Mouse (Mus musculus) liver, embryonic 12.5 days (tissue): ENCODE results near the gene Samd11. TPM values are rescaled to one million over a fixed set of nuclear protein-coding genes. Genes with fewer than 3 reads are reported as not detected.

Source experiments
- ATAC-seq: fragments of 200-750 bp; cut with Nextera tagmentation; 2 replicates; pipeline ENCODE4 v1.8.0; 2017; ENCODE audit warnings: moderate number of reproducible peaks, mild to moderate bottlenecking, moderate library complexity
- H3K27ac ChIP-seq: fragments of 300-500 bp; sonication (generic); 2 replicates; pipeline ENCODE4 v1.5.1; 2016; ENCODE audit warnings: mild to moderate bottlenecking
- H3K27me3 ChIP-seq: fragments of 300-500 bp; sonication (generic); replicated peaks from 2 replicates; pipeline ENCODE4 v1.6.1; 2016; ENCODE audit warnings: mild to moderate bottlenecking, moderate library complexity
- H3K36me3 ChIP-seq: fragments of 300-500 bp; sonication (generic); 2 replicates; pipeline ENCODE4 v1.6.1; 2016; ENCODE audit warnings: mild to moderate bottlenecking, moderate library complexity
- H3K4me1 ChIP-seq: fragments of 300-500 bp; sonication (generic); 2 replicates; pipeline ENCODE4 v1.6.1; 2016
- H3K4me2 ChIP-seq: fragments of 300-500 bp; sonication (generic); 2 replicates; pipeline ENCODE4 v1.6.1; 2016; ENCODE audit warnings: mild to moderate bottlenecking, moderate library complexity
- H3K4me3 ChIP-seq: fragments of 300-500 bp; sonication (generic); 2 replicates; pipeline ENCODE4 v1.5.1; 2016; ENCODE audit warnings: mild to moderate bottlenecking, moderate library complexity
- H3K9ac ChIP-seq: fragments of 300-500 bp; sonication (generic); 2 replicates; pipeline ENCODE4 v1.6.1; 2016; ENCODE audit warnings: mild to moderate bottlenecking, moderate library complexity
- H3K9me3 ChIP-seq: fragments of 300-500 bp; sonication (generic); replicated peaks from 2 replicates; pipeline ENCODE4 v1.6.1; 2016; ENCODE audit warnings: mild to moderate bottlenecking, moderate library complexity
- WGBS: fragments of 180-500 bp; shearing (Covaris S2); methylation state at CpG from one replicate; pipeline ENCODE4 v1.1.7; 2016; ENCODE audit not compliant: insufficient replicate concordance; 5-methylcytosine and 5-hydroxymethylcytosine counted together
- polyA plus RNA-seq: library from polyadenylated mRNA; unstranded; fragments of >200 nt; fragmentation: Nextera tagmentation; extraction: Ambion mirVana; gene quantifications from 2 replicates; pipeline ENCODE4 v1.2.1, GENCODE M21; 2016

Gene Samd11
- polyA plus RNA-seq, 1 experiment from 2014 or later, result 28.4 TPM

- 0% methylated on average over 45 of the region's 48 CpGs for WGBS
- peaks cover 36% of the 10 kb centered on the region for H3K4me1 ChIP-seq
- H3K36me3 ChIP-seq, result peaks cover 65% of the 10 kb centered on the region
- H3K27me3 ChIP-seq, result no peaks in the 10 kb centered on the region
- peak within 1 kb of the TSS; percentile 86 for H3K4me3 ChIP-seq
- peak within 1 kb of the TSS; percentile 97 for H3K27ac ChIP-seq
- peak within 1 kb of the TSS; percentile 89 for H3K9ac ChIP-seq
- H3K9me3 ChIP-seq, result no peaks in the 10 kb centered on the region
- ATAC-seq, result peak; percentile 48
- H3K4me2 ChIP-seq, result peak within 1 kb of the TSS; percentile 99
Observed at GRCm38 (mm10) chr4:156234701-156235213, 20.7 kb downstream of the Samd11 start, which contains the start of gene Plekhn1. TSS of gene Plekhn1 (minus strand) at chr4:156234857.

DNA sequence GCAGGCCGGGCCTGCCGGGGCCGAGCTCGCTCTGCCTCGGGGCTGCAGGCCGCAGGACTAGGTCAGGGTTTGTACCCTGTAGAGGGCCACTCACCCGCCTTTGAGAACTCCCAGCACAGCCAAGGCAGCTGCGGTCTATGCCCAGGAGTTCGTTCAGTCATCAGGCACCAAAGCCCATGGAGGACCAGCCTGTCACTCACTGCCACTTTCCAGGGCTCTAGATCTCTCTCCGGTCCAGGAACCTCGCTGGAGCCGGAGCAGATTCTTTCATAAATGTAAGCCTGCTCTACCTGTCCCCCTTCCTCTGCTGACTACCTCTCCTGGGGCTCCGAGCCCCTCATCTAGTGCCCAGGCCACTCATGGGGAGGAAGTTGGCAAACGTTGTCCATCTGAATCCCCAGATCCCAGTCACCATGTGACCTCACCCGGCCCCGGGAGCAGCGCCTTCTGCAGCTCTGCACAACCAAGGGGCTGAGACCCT lies 21.4 kb downstream of the Samd11 start:
- WGBS, result 17% methylated on average over 17 of the region's 17 CpGs
- no peaks in the 10 kb centered on the region for H3K9me3 ChIP-seq
- H3K4me3 ChIP-seq, result peak overlapping the region; percentile 86
- peak overlapping the region; percentile 83 for H3K27ac ChIP-seq
- peak overlapping the region; percentile 89 for H3K9ac ChIP-seq
- no peaks in the 10 kb centered on the region for H3K27me3 ChIP-seq
- peaks cover 65% of the 10 kb centered on the region for H3K36me3 ChIP-seq
- H3K4me1 ChIP-seq, result peaks cover 38% of the 10 kb centered on the region
- H3K4me2 ChIP-seq, result peak overlapping the region; percentile 99
- no peak for ATAC-seq

DNA sequence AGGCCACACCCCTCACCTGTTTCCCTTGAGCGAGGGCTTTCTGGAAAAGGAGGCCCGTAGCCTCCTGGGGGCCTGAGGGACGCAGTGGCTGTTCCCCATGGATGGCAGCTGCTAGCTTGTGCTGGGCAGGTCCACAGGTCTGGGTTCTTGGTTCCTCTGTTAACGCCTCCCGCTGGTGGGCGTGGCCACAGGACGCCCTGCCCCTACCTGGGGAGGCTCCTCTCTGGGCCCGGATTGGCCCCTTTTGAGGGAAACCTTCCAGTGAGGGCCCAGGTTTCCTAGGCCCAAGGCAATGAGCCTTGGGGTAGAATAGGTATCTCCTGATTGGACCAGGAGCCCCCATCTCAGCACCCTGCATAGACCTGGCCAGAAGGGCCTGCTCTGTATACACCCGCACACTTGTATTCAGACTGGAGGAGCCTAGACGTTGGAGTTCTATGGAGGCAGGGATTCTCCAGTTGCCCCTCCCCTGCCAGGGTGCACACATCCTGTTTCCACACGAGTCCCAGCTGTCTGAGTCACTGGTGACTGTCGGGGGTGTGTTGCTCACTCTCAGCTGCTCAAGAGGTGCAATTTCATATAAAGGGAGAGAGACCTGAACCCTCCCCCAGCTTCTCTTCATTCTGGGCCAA lies 26.9 kb downstream of the Samd11 start:
- Histone ChIP-seq H3K27me3 (0 out of 2 replicates have a peak, but pooled peaks cover 9% of the 10 kb centered on the region), H3K36me3 (peaks cover 43% of the 10 kb centered on the region), H3K27ac (no peak overlapping the region), H3K4me1 (peaks cover 28% of the 10 kb centered on the region), H3K4me3 (no peak overlapping the region), H3K9me3 (no peaks in the 10 kb centered on the region), H3K4me2 (peak overlapping the region; percentile 24), H3K9ac (0 out of 2 replicates have a peak overlapping the region, but pooled peaks have one; percentile 2)
- 42% methylated on average over 12 of the region's 12 CpGs for WGBS
- ATAC-seq, result peak; percentile 53

GRCm38 (mm10) chr4:156227752-156228392 lies 27.6 kb downstream of the Samd11 start:
- ATAC-seq, result peak; percentile 15; the same call in 1 of the 2 replicates
- 60% methylated on average over 18 of the region's 18 CpGs for WGBS
- H3K27me3 ChIP-seq, result 0 out of 2 replicates have a peak, but pooled peaks cover 10% of the 10 kb centered on the region

DNA sequence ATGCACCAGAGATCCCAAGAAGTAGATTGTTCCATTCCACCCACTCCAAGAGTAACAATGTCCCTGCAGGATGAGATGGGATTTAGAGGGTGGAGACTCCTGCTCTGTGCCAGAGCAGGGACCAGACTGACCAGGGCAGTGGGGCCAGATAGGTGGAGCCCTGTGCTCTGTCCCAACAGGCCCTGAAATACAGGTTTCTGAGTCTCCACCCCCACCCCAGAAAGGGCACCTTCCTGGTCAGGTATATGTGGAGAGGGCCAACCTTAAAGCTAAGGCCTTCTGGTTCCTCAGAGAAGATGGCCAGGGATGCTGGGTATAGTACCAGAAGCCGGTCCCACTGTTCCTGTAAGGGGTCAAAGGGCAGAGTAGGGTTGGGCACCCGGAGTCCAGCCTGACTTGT lies 31.2 kb downstream of the Samd11 start:
- Histone ChIP-seq H3K4me3 (no peak overlapping the region), H3K36me3 (peaks cover 2% of the 10 kb centered on the region), H3K4me1 (peaks cover 18% of the 10 kb centered on the region), H3K9me3 (no peaks in the 10 kb centered on the region), H3K9ac (no peak overlapping the region), H3K27ac (no peak overlapping the region), H3K27me3 (0 out of 2 replicates have a peak, but pooled peaks cover 19% of the 10 kb centered on the region), H3K4me2 (no peak overlapping the region)
- WGBS, result 79% methylated on average over 2 of the region's 2 CpGs
- no peak for ATAC-seq

More at GRCm38 (mm10) chr4:156227752-156228392, 27.6 kb downstream of the Samd11 start:
- Histone ChIP-seq H3K36me3 (peaks cover 38% of the 10 kb centered on the region), H3K4me1 (peaks cover 23% of the 10 kb centered on the region), H3K4me2 (peak overlapping the region; percentile 24), H3K27ac (no peak overlapping the region), H3K9ac (0 out of 2 replicates have a peak overlapping the region, but pooled peaks have one; percentile 2), H3K4me3 (no peak overlapping the region), H3K9me3 (no peaks in the 10 kb centered on the region)

- no peaks in the 10 kb centered on the region for H3K36me3 ChIP-seq
- WGBS, result 82% methylated on average over 11 of the region's 11 CpGs
- no peaks in the 10 kb centered on the region for H3K4me1 ChIP-seq
- no peak for ATAC-seq
- no peak overlapping the region for H3K4me3 ChIP-seq
- no peaks in the 10 kb centered on the region for H3K9me3 ChIP-seq
- H3K27ac ChIP-seq, result no peak overlapping the region
- peaks cover 49% of the 10 kb centered on the region for H3K27me3 ChIP-seq
- no peak overlapping the region for H3K9ac ChIP-seq
- no peak overlapping the region for H3K4me2 ChIP-seq
Observed at GRCm38 (mm10) chr4:156219936-156220335, 35.5 kb downstream of the Samd11 start.

GRCm38 (mm10) chr4:156217838-156218237 lies 37.6 kb downstream of the Samd11 start:
- Histone ChIP-seq H3K27ac (no peak overlapping the region), H3K4me2 (no peak overlapping the region), H3K27me3 (peaks cover 48% of the 10 kb centered on the region), H3K9me3 (no peaks in the 10 kb centered on the region), H3K4me3 (no peak overlapping the region), H3K9ac (no peak overlapping the region), H3K4me1 (no peaks in the 10 kb centered on the region), H3K36me3 (no peaks in the 10 kb centered on the region)
- no peak for ATAC-seq
- 71% methylated on average over 16 of the region's 16 CpGs for WGBS

DNA sequence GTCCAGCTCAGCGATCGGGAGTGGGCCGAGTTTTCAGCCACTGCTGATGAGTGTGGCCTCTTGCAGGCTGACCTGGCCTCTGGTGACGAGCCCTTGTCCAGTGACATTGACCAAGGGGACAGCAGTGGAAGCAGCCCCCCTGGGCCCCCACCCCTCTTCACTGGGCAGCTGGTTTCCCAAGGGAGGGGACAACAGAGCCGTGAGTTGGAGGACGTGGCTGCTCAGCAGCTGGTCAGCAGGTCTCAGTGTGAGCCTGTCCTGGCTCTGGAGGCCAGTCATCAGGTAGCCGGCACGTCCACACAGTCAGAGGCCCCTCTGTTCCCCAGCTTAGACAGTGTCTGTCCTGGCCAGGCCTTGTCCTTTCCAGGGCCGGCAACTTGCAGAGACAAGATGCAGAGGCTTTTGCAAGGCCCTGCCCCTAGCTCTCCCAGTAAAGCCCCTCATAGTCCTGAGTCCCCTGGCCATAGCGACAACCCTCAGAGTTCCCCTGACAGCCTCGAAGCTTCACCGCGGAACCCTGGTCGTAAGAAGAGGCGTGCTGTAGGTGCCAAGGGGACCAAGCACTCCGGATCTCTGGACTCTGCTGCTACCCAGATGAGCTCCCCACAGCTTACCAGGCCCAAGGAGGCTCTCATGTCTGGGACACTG lies 38.3 kb downstream of the Samd11 start:
- H3K27me3 ChIP-seq, result peaks cover 47% of the 10 kb centered on the region
- H3K9me3 ChIP-seq, result no peaks in the 10 kb centered on the region
- H3K4me2 ChIP-seq, result no peak overlapping the region
- no peak overlapping the region for H3K4me3 ChIP-seq
- no peak; the same call in 1 of the 2 replicates for ATAC-seq
- no peaks in the 10 kb centered on the region for H3K36me3 ChIP-seq
- H3K9ac ChIP-seq, result no peak overlapping the region
- H3K4me1 ChIP-seq, result no peaks in the 10 kb centered on the region
- WGBS, result 74% methylated on average over 16 of the region's 16 CpGs
- H3K27ac ChIP-seq, result no peak overlapping the region

DNA sequence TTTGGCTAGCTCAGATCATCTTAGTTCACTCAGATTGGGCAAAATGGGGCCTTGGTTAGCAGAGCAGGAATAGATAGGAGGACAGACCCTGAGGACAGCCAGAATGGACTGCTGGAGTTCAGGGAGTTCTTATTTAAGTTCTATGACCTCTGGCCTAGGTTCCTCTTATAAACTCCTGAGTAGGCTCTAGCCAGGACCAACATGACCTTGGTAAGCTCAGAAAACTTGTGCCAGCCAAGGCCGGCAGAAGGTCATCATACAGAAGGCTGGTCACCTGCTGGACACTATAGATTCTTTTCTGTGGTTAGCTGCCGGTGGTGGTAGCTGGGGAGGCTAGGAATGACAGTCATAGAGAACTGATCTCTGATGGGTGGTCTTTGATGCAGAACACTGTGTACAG lies 39.3 kb downstream of the Samd11 start:
- H3K27ac ChIP-seq, result no peak overlapping the region
- H3K4me3 ChIP-seq, result no peak overlapping the region
- no peak overlapping the region for H3K9ac ChIP-seq
- no peaks in the 10 kb centered on the region for H3K9me3 ChIP-seq
- ATAC-seq, result no peak
- H3K36me3 ChIP-seq, result no peaks in the 10 kb centered on the region
- H3K4me1 ChIP-seq, result no peaks in the 10 kb centered on the region
- H3K4me2 ChIP-seq, result no peak overlapping the region
- H3K27me3 ChIP-seq, result peaks cover 43% of the 10 kb centered on the region
- WGBS, result 59% methylated on average over 2 of the region's 2 CpGs

- WGBS, result 57% methylated on average over 4 of the region's 4 CpGs
- Histone ChIP-seq H3K9ac (no peak within 1 kb of the TSS), H3K27ac (no peak within 1 kb of the TSS), H3K36me3 (no peaks in the 10 kb centered on the region), H3K4me1 (no peaks in the 10 kb centered on the region), H3K4me3 (no peak within 1 kb of the TSS), H3K27me3 (peaks cover 43% of the 10 kb centered on the region), H3K9me3 (no peaks in the 10 kb centered on the region), H3K4me2 (no peak within 1 kb of the TSS)
- no peak for ATAC-seq
Observed at GRCm38 (mm10) chr4:156215649-156216048, 39.8 kb downstream of the Samd11 start, which contains the start of gene Perm1. TSS of gene Perm1 (plus strand) at chr4:156215868.

DNA sequence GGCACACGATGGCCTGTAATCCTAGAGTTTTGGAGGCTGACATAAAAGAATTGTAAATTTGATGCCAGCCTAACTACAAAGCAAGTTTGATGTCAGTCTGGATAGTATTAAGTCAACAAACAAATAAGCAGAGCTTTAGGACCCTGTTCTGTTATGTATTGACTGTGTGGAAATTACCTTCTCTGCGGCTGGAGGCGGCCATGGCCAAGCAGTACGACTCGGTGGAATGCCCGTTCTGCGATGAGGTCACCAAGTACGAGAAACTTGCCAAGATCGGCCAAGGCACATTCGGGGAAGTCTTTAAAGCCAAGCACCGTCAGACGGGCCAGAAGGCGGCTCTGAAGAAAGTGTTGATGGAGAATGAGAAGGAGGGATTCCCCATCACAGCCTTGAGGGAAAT lies 42.3 kb downstream of the Samd11 start:
- H3K4me2 ChIP-seq, result no peak overlapping the region
- no peaks in the 10 kb centered on the region for H3K9me3 ChIP-seq
- H3K27ac ChIP-seq, result no peak overlapping the region
- 84% methylated on average over 13 of the region's 13 CpGs for WGBS
- H3K9ac ChIP-seq, result no peak overlapping the region
- no peak for ATAC-seq
- no peaks in the 10 kb centered on the region for H3K4me1 ChIP-seq
- H3K4me3 ChIP-seq, result no peak overlapping the region
- H3K27me3 ChIP-seq, result peaks cover 28% of the 10 kb centered on the region
- H3K36me3 ChIP-seq, result no peaks in the 10 kb centered on the region
